Mouse (Mus musculus) liver, adult 2 months (tissue): ENCODE measurements around the gene Fhad1. TPM values are rescaled to one million over a fixed set of nuclear protein-coding genes. Genes with fewer than 3 reads are reported as not detected.

Experiments
- DNase-seq: peaks from one replicate; pipeline ENCODE4 v3.0.0-alpha.2; 2011; ENCODE audit warnings: low read depth, low spot score; ENCODE audit errors: extremely low read depth
- H3K27ac ChIP-seq: fragments of 200-500 bp; replicated peaks from 2 replicates; pipeline ENCODE4 v1.5.1; 2012; ENCODE audit warnings: low read depth, mild to moderate bottlenecking, control low read depth, inconsistent platforms, low read length; ENCODE audit not compliant: insufficient read depth
- H3K27me3 ChIP-seq: fragments of 200-500 bp; 2 replicates; pipeline ENCODE4 v1.6.1; 2012; ENCODE audit warnings: mild to moderate bottlenecking, moderate library complexity, low read length, inconsistent platforms; ENCODE audit not compliant: control insufficient read depth, insufficient read depth
- H3K36me3 ChIP-seq: fragments of 200-500 bp; 2 replicates; pipeline ENCODE4 v1.6.1; 2012; ENCODE audit warnings: low read length, inconsistent platforms; ENCODE audit not compliant: control insufficient read depth, insufficient read depth
- H3K4me1 ChIP-seq: fragments of 200-500 bp; 2 replicates; pipeline ENCODE4 v1.6.1; 2011; ENCODE audit warnings: low read length; ENCODE audit not compliant: control insufficient read depth, insufficient read depth
- H3K4me3 ChIP-seq: fragments of 200-500 bp; 2 replicates; pipeline ENCODE4 v1.5.1; 2011; ENCODE audit warnings: low read depth, mild to moderate bottlenecking, control low read depth, low read length, moderate library complexity; ENCODE audit not compliant: insufficient read depth
- H3K79me2 ChIP-seq: fragments of 200-500 bp; 2 replicates; pipeline ENCODE4 v1.6.1; 2012; ENCODE audit warnings: inconsistent platforms, mild to moderate bottlenecking, low read length, moderate library complexity; ENCODE audit not compliant: control insufficient read depth, insufficient read depth
- H3K9ac ChIP-seq: fragments of 200-500 bp; 2 replicates; pipeline ENCODE4 v1.6.1; 2012; ENCODE audit warnings: low read depth, mild to moderate bottlenecking, control low read depth, inconsistent platforms, low read length
- CTCF ChIP-seq: fragments of 200-500 bp; IDR thresholded peaks from 2 replicates; pipeline ENCODE4 v1.5.1; 2011; ENCODE audit warnings: low read depth, low read length, control low read depth
- POLR2A ChIP-seq: fragments of 200-500 bp; IDR thresholded peaks from 2 replicates; pipeline ENCODE4 v1.6.1; 2011; ENCODE audit warnings: low read length, control low read depth; ENCODE audit not compliant: insufficient read depth; ENCODE audit errors: extremely low read depth
- WGBS: fragments of 180-500 bp; shearing (Covaris S2); methylation state at CpG from one replicate; pipeline ENCODE4 v1.1.7; 2018; 5-methylcytosine and 5-hydroxymethylcytosine counted together
- polyA plus RNA-seq: library from polyadenylated mRNA; depleted of rRNA; stranded (reverse); fragments of >200 nt; gene quantifications from 2 replicates; pipeline ENCODE4 v1.2.3, GENCODE M21; 2012; rRNA removed
- total RNA-seq: library from RNA; depleted of rRNA; stranded (reverse); fragments of >200 nt; gene quantifications from 2 replicates; pipeline ENCODE4 v1.2.3, GENCODE M21; 2014; rRNA removed

Fhad1 gene
- total and polyA plus RNA-seq, 2 experiments, result 0.06 to 2.4 TPM

- Histone ChIP-seq H3K36me3 (no peaks in the 10 kb centered on the region), H3K27me3 (no peaks in the 10 kb centered on the region), H3K4me1 (peaks cover 3% of the 10 kb centered on the region; the same call in 1 of the 2 replicates), H3K4me3 (no peak overlapping the region), H3K79me2 (no peaks in the 10 kb centered on the region), H3K27ac (no peak overlapping the region), H3K9ac (no peak overlapping the region)
- TF ChIP-seq POLR2A (no peak), CTCF (peak; percentile 53; the same call in 1 of the 2 replicates)
- DNase-seq, result peak; percentile 57
- 64% methylated on average over 9 of the region's 9 CpGs for WGBS
Observed at GRCm38 (mm10) chr4:141853437-141853836, 161.4 kb downstream of the Fhad1 start.

GRCm38 (mm10) chr4:141845999-141846398 lies 168.9 kb downstream of the Fhad1 start, which contains the start of gene Ctrc:
Ctrc (minus strand) TSS chr4:141846359.
- no peaks in the 10 kb centered on the region for H3K36me3 ChIP-seq
- H3K9ac ChIP-seq, result no peak within 1 kb of the TSS
- H3K4me1 ChIP-seq, result no peaks in the 10 kb centered on the region
- 80% methylated on average over 6 of the region's 6 CpGs for WGBS
- no peak within 1 kb of the TSS for H3K4me3 ChIP-seq
- no peaks in the 10 kb centered on the region for H3K79me2 ChIP-seq
- TF ChIP-seq CTCF, result no peak
- TF ChIP-seq POLR2A, result no peak
- no peak for DNase-seq
- no peak within 1 kb of the TSS for H3K27ac ChIP-seq
- H3K27me3 ChIP-seq, result no peaks in the 10 kb centered on the region

Other genes with a start within 250 kb of the Fhad1 start
- 3.8 and 5.4 TPM in 2 replicates for gene Dnajc16, start 224.2 kb downstream of the Fhad1 start, total RNA-seq
- gene Dnajc16, start 224.2 kb downstream of the Fhad1 start, polyA plus RNA-seq, result 5.5 and 5.6 TPM in 2 replicates
- gene Casp9, start 221.5 kb downstream of the Fhad1 start, total RNA-seq, result 8.4 and 10.5 TPM in 2 replicates
- 10.9 and 13.3 TPM in 2 replicates for gene Casp9, start 221.5 kb downstream of the Fhad1 start, polyA plus RNA-seq
- gene Cela2a, start 188.9 kb downstream of the Fhad1 start, total RNA-seq, result 80.9 and 238 TPM in 2 replicates
- 3.6 and 4.8 TPM in 2 replicates for gene Cela2a, start 188.9 kb downstream of the Fhad1 start, polyA plus RNA-seq
- gene Ctrc, start 168.7 kb downstream of the Fhad1 start, total RNA-seq, result 0.34 and 0.83 TPM in 2 replicates
- 0.24 TPM in 1 of 2 replicates, not detected in the other for gene Ctrc, start 168.7 kb downstream of the Fhad1 start, polyA plus RNA-seq
- gene Efhd2, start 140.2 kb downstream of the Fhad1 start, total RNA-seq, result 13.1 and 15.0 TPM in 2 replicates
- gene Efhd2, start 140.2 kb downstream of the Fhad1 start, polyA plus RNA-seq, result 40.7 and 46.1 TPM in 2 replicates
- 4.1 and 6.8 TPM in 2 replicates for gene Tmem51, start 69.2 kb upstream of the Fhad1 start, total RNA-seq
- 4.0 and 13.3 TPM in 2 replicates for gene Tmem51, start 69.2 kb upstream of the Fhad1 start, polyA plus RNA-seq
- gene Kazn, start 224.3 kb upstream of the Fhad1 start, total RNA-seq, result 0.37 and 0.54 TPM in 2 replicates
- 0.91 and 1.3 TPM in 2 replicates for gene Kazn, start 224.3 kb upstream of the Fhad1 start, polyA plus RNA-seq